Mouse (Mus musculus) bone marrow macrophage, adult 2 months (primary cell): ENCODE measurements at regions not wholly inside any gene's neighbourhood (a gene's known extent, or its start where the extent isn't known, plus 50 kb on each side); places are given as distances from the start of the nearest gene placed in this dataset.

Source experiments
- CTCF ChIP-seq: IDR thresholded peaks from 2 replicates; pipeline ENCODE4 v1.5.1; 2012; ENCODE audit warnings: low read depth, mild to moderate bottlenecking, low read length, moderate library complexity
- POLR2A ChIP-seq: IDR thresholded peaks from 2 replicates; pipeline ENCODE4 v1.6.1; 2012; ENCODE audit warnings: mild to moderate bottlenecking, low read depth, low read length, borderline replicate concordance

- no peak for TF ChIP-seq POLR2A
- TF ChIP-seq CTCF, result no peak
These were observed 122.9 kb downstream of the Sem1 start for GRCm38 (mm10) chr6:6455566-6455965.
